Mouse (Mus musculus): ENCODE measurements around the gene Ctnnal1. TPM values are rescaled to one million over a fixed set of nuclear protein-coding genes. Genes with fewer than 3 reads are reported as not detected.
"Not testable (repeated sequence)": the region's sequence is repeated elsewhere in the genome, so short reads cannot be mapped to it uniquely, and the experiment has no call there.

Gene Ctnnal1
- total and polyA plus RNA-seq, 3 experiments = 3.3 to 5.2 (median 4.2) TPM

DNA sequence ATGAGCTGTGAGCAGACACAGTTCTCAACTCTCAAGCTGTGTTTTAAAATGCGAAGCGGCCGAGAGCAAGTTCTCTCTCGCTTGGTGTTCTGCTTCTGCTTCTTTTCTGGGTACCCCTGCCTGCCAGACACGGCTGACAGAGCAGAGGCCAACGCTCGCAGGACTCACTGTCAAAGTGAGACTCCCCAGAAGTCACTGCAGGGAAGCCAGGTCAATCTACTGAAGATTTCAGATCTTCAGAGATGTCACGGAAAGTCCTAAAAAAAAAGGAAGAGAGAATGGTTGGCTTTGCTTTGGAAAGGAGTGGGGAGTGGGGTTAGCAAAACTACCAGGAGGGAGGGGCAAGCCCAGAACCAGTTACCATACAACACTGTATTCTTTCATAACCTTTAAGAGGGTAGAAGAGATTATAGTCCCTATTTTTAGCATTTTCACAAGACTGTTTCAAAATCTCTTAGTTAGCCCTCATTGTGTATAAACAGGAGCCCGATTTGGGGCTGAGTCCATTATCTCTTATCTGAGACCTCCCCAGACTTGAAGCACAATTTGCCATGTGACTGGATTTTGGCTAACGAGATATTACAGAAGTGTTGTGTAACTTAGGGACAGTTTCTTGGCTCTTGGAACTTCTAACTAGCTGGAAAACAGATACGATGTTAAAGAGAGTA lies 15.2 kb upstream of the Ctnnal1 start:
- no peak overlapping the region for H3K4me2 ChIP-seq (ENCODE audit: insufficient read depth, low read depth, poor library complexity, severe bottlenecking)
- no peak overlapping the region for H3K9ac ChIP-seq (ENCODE audit: insufficient read depth, low read depth)
- H3K27me3 ChIP-seq (replicated peaks) = no peaks in the 10 kb centered on the region
- H3K79me2 ChIP-seq (replicated peaks; ENCODE audit: control insufficient read depth, extremely low read depth, insufficient read depth, poor library complexity, severe bottlenecking) = no peaks in the 10 kb centered on the region
- no peaks in the 10 kb centered on the region for H3K9me3 ChIP-seq (replicated peaks; ENCODE audit: low read length)
- TF ChIP-seq POLR2AphosphoS2 (IDR thresholded peaks at IDR 0.05; ENCODE audit: low read depth, low read length) (no peak), PAX5 (IDR thresholded peaks at IDR 0.05; ENCODE audit: low read length) (no peak), BHLHE40 (IDR thresholded peaks at IDR 0.05; ENCODE audit: low read depth, low read length) (peak; percentile 27; the same call in 1 of the 2 replicates), IRF4 (IDR thresholded peaks at IDR 0.05; ENCODE audit: low read depth, low read length) (peak; percentile 60), EP300 (IDR thresholded peaks at IDR 0.05; ENCODE audit: low read length) (peak; percentile 12; the same call in 1 of the 2 replicates), MEF2A (IDR thresholded peaks at IDR 0.05; ENCODE audit: borderline replicate concordance, low read depth, low read length) (peak; percentile 34; the same call in 1 of the 2 replicates), SMC3 (IDR thresholded peaks at IDR 0.05; ENCODE audit: low read depth, low read length) (no peak), ZNF384 (IDR thresholded peaks at IDR 0.05; ENCODE audit: low read depth, low read length) (peak; percentile 57)
- peak; percentile 62 for DNase-seq (ENCODE audit: extremely low read depth)
- no peak overlapping the region for H3K4me3 ChIP-seq (replicated peaks in 1 of 3; ENCODE audit: low read depth in 2 of 3, low read length in 2 of 3, poor library complexity in 1 of 3)
- in situ Hi-C loops (cut with MboI; ENCODE audit: low pct_ligation_motif_present, low pct_unique_long_range_greater_than_20kb, low sequenced_read_pairs) = no loop called here
- H3K36me3 ChIP-seq (replicated peaks in 1 of 2; ENCODE audit: control insufficient read depth in 1 of 2, insufficient read depth in 1 of 2, low read length in 1 of 2) = peaks cover 18 to 52% of the 10 kb centered on the region in 2 experiments
- dilution Hi-C loops (cut with MboI; ENCODE audit: extremely low pct_ligation_motif_present, extremely low pct_unique_long_range_greater_than_20kb, low sequenced_read_pairs) = no loop called here
- H3K4me1 ChIP-seq (ENCODE audit: control insufficient read depth in 1 of 2, insufficient read depth in 2 of 2) = peaks cover 13 to 38% of the 10 kb centered on the region in 2 experiments
- H3K27ac ChIP-seq (ENCODE audit: insufficient read depth, low read depth) = no peak overlapping the region

DNA sequence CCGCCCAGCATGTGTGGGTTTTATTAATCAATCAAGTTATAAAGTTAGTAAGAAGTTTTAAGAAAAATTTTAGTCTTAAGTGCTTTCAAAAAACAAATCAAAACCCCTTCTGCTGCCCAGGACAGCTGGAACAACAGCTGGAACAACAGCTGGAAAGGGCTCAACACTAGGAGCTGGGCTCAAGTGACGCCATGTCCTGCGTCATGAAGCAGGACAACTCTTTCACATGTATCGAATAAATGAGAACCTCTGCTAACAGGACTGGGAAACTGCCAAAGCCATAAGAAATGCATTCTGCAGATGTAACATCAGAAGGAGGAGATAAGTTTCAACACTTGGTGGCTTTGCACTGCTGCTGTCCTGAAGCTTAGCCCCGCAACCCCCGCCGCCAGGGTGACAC lies 14.0 kb upstream of the Ctnnal1 start:
- in situ Hi-C loops (cut with MboI; ENCODE audit: low pct_ligation_motif_present, low pct_unique_long_range_greater_than_20kb, low sequenced_read_pairs) = no loop called here
- Histone ChIP-seq H3K4me2 (ENCODE audit: insufficient read depth, low read depth, poor library complexity, severe bottlenecking) (no peak overlapping the region), H3K27me3 (replicated peaks) (no peaks in the 10 kb centered on the region), H3K27ac (ENCODE audit: insufficient read depth, low read depth) (no peak overlapping the region), H3K9me3 (replicated peaks; ENCODE audit: low read length) (peaks cover 2% of the 10 kb centered on the region), H3K36me3 (replicated peaks in 1 of 2; ENCODE audit: control insufficient read depth in 1 of 2, insufficient read depth in 1 of 2, low read length in 1 of 2) (peaks cover 14 to 50% of the 10 kb centered on the region in 2 experiments), H3K9ac (ENCODE audit: insufficient read depth, low read depth) (no peak overlapping the region), H3K4me3 (replicated peaks in 1 of 3; ENCODE audit: low read depth in 2 of 3, low read length in 2 of 3, poor library complexity in 1 of 3) (no peak overlapping the region), H3K4me1 (ENCODE audit: control insufficient read depth in 1 of 2, insufficient read depth in 2 of 2) (peaks cover 13 to 38% of the 10 kb centered on the region in 2 experiments), H3K79me2 (replicated peaks; ENCODE audit: control insufficient read depth, extremely low read depth, insufficient read depth, poor library complexity, severe bottlenecking) (no peaks in the 10 kb centered on the region)
- no peak for DNase-seq (ENCODE audit: extremely low read depth)
- dilution Hi-C loops (cut with MboI; ENCODE audit: extremely low pct_ligation_motif_present, extremely low pct_unique_long_range_greater_than_20kb, low sequenced_read_pairs) = no loop called here
- TF ChIP-seq MEF2A (IDR thresholded peaks at IDR 0.05; ENCODE audit: borderline replicate concordance, low read depth, low read length) = no peak
- no peak for TF ChIP-seq JUN (IDR thresholded peaks at IDR 0.05; ENCODE audit: insufficient read depth, low read depth, low read length)
- no peak for TF ChIP-seq BHLHE40 (IDR thresholded peaks at IDR 0.05; ENCODE audit: low read depth, low read length)
- TF ChIP-seq USF1 (IDR thresholded peaks at IDR 0.05; ENCODE audit: low read depth, low read length) = no peak
- TF ChIP-seq MAFK (IDR thresholded peaks at IDR 0.05; ENCODE audit: insufficient replicate concordance, low read length) = no peak
- TF ChIP-seq MXI1 (IDR thresholded peaks at IDR 0.05; ENCODE audit: low read depth, low read length) = no peak
- TF ChIP-seq JUND (conservative IDR thresholded peaks at IDR 0.05; ENCODE audit: low read depth, low read length) = no peak
- TF ChIP-seq CTCF (conservative IDR thresholded peaks at IDR 0.05 in 1 of 2, IDR thresholded peaks at IDR 0.05 in 1 of 2; ENCODE audit: low read depth in 2 of 2, low read length in 2 of 2) = no peak
- TF ChIP-seq EP300 (IDR thresholded peaks at IDR 0.05; ENCODE audit: low read length) = no peak
- no peak for TF ChIP-seq E2F4 (IDR thresholded peaks at IDR 0.05; ENCODE audit: insufficient replicate concordance, low read depth, low read length)

DNA sequence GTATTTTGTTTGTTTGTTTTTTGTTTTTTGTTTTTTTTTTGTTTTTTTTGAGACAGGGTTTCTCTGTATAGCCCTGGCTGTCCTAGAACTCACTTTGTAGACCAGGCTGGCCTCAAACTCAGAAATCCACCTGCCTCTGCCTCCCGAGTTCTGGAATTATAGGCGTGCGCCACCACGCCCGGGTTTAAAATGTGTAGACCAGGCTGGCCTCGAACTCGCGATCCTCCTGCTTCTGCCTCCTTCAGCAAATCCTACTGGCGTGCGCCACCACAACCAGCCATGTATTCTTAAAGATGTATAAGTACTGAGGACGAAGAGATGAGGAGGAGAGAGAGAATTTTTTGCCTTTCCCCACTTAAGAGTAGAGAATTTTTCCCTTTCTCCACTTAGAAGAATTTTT lies 5.6 kb upstream of the Ctnnal1 start:
- peaks cover 0 to 25% of the 10 kb centered on the region in 2 experiments for H3K36me3 ChIP-seq (replicated peaks in 1 of 2; ENCODE audit: control insufficient read depth in 1 of 2, insufficient read depth in 1 of 2, low read length in 1 of 2)
- H3K79me2 ChIP-seq (replicated peaks; ENCODE audit: control insufficient read depth, extremely low read depth, insufficient read depth, poor library complexity, severe bottlenecking); DNase-seq (ENCODE audit: extremely low read depth); dilution Hi-C loops (cut with MboI; ENCODE audit: extremely low pct_ligation_motif_present, extremely low pct_unique_long_range_greater_than_20kb, low sequenced_read_pairs); H3K9me3 ChIP-seq (replicated peaks; ENCODE audit: low read length); H3K4me3 ChIP-seq (replicated peaks in 1 of 3; ENCODE audit: low read depth in 2 of 3, low read length in 2 of 3, poor library complexity in 1 of 3); H3K4me2 ChIP-seq (ENCODE audit: insufficient read depth, low read depth, poor library complexity, severe bottlenecking); H3K27me3 ChIP-seq (replicated peaks); H3K4me1 ChIP-seq (ENCODE audit: control insufficient read depth in 1 of 2, insufficient read depth in 2 of 2); in situ Hi-C loops (cut with MboI; ENCODE audit: low pct_ligation_motif_present, low pct_unique_long_range_greater_than_20kb, low sequenced_read_pairs); H3K9ac ChIP-seq (ENCODE audit: insufficient read depth, low read depth); H3K27ac ChIP-seq (ENCODE audit: insufficient read depth, low read depth): not testable (repeated sequence)
